Mouse (Mus musculus) spleen, postnatal 4 days (tissue): Measurements from ENCODE around the gene Sccpdh.

Source experiments
- DNase-seq, 2 experiments: peaks; one replicate each; pipeline ENCODE4 v3.0.0; 2022; ENCODE audit warnings: low spot score in 2 of 2

The Sccpdh gene

GRCm38 (mm10) chr1:179734500-179735474 lies 66.8 kb downstream of the Sccpdh start:
- peak; percentile 76 to 90 for DNase-seq

GRCm38 (mm10) chr1:179736483-179736882 lies 68.5 kb downstream of the Sccpdh start:
- no peak for DNase-seq
